Mouse (Mus musculus) forebrain, embryonic 10.5 days (tissue): Measurements from ENCODE around the gene Hoxd12. TPM values are rescaled to one million over a fixed set of nuclear protein-coding genes. Genes with fewer than 3 reads are reported as not detected.

Experiments
- DNase-seq: peaks from one replicate; pipeline ENCODE4 v3.0.0-alpha.2; 2017; ENCODE audit warnings: low spot score; ENCODE audit errors: extremely low spot score
- H3K27ac ChIP-seq: fragments of 300-500 bp; sonication (generic); 2 replicates; pipeline ENCODE4 v1.5.1; 2016; ENCODE audit warnings: mild to moderate bottlenecking
- H3K27me3 ChIP-seq: fragments of 300-500 bp; sonication (generic); 2 replicates; pipeline ENCODE4 v1.6.1; 2016; ENCODE audit warnings: mild to moderate bottlenecking; ENCODE audit not compliant: poor library complexity, severe bottlenecking
- H3K36me3 ChIP-seq: fragments of 300-500 bp; sonication (generic); replicated peaks from 2 replicates; pipeline ENCODE4 v1.6.1; 2016; ENCODE audit warnings: mild to moderate bottlenecking, moderate library complexity
- H3K4me1 ChIP-seq: fragments of 300-500 bp; sonication (generic); 2 replicates; pipeline ENCODE4 v1.6.1; 2016
- H3K4me3 ChIP-seq: fragments of 300-500 bp; sonication (generic); 2 replicates; pipeline ENCODE4 v1.5.1; 2016; ENCODE audit warnings: mild to moderate bottlenecking, moderate library complexity
- H3K9me3 ChIP-seq: fragments of 300-500 bp; sonication (generic); 2 replicates; pipeline ENCODE4 v1.6.1; 2016; ENCODE audit warnings: mild to moderate bottlenecking, moderate library complexity
- WGBS: fragments of 180-500 bp; shearing (Covaris S2); methylation state at CpG from one replicate; pipeline ENCODE4 v1.1.7; 2016; 5-methylcytosine and 5-hydroxymethylcytosine counted together
- polyA plus RNA-seq: library from polyadenylated mRNA; unstranded; fragments of >200 nt; fragmentation: Nextera tagmentation; extraction: Ambion mirVana; gene quantifications from 2 replicates; pipeline ENCODE4 v1.2.1, GENCODE M21; 2016

Gene Hoxd12
- polyA plus RNA-seq, 1 experiment from 2014 or later: not detected

DNA sequence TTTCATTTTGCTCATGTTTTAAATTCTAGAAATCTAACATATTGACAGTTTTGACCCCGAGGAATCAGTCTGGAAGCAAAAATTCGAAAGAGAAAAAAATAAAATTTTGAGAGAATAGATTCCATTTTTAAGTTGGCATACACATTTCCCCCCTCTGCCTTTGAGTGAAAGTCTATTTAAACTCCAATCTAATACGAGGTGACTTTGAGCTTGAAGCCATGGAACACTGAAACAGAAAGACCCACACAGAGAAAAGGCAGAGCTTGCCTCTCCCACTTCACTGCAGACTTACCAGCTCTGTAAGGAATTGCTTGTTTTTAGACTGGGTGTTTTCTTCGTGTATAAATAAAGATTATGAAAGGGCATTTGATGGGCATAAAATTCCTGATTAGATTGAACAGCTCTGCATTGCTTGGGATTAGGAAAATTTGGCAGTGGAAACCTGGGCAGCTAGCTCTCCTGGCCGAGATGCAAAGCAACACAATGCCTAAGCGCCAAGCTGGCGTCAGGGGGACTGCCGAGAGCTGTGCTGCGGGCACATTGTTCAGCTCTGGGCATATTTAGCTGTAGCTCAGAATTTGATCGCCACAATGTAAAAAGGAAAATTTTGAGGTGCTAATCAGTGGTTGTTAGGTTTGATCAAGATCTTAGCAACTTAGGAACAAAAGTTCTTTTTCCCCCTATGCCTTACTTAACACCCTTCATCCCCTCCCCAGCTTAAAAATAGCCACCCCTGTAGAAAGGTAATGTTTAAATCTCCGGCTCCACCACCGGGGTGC is 14.2 kb downstream of the Hoxd12 start:
- Histone ChIP-seq H3K27me3 (peaks cover 100% of the 10 kb centered on the region), H3K4me1 (peaks cover 8% of the 10 kb centered on the region), H3K9me3 (no peaks in the 10 kb centered on the region), H3K36me3 (no peaks in the 10 kb centered on the region), H3K27ac (no peak overlapping the region), H3K4me3 (no peak overlapping the region)
- no peak for DNase-seq
- 4% methylated on average over 12 of the region's 12 CpGs for WGBS

DNA sequence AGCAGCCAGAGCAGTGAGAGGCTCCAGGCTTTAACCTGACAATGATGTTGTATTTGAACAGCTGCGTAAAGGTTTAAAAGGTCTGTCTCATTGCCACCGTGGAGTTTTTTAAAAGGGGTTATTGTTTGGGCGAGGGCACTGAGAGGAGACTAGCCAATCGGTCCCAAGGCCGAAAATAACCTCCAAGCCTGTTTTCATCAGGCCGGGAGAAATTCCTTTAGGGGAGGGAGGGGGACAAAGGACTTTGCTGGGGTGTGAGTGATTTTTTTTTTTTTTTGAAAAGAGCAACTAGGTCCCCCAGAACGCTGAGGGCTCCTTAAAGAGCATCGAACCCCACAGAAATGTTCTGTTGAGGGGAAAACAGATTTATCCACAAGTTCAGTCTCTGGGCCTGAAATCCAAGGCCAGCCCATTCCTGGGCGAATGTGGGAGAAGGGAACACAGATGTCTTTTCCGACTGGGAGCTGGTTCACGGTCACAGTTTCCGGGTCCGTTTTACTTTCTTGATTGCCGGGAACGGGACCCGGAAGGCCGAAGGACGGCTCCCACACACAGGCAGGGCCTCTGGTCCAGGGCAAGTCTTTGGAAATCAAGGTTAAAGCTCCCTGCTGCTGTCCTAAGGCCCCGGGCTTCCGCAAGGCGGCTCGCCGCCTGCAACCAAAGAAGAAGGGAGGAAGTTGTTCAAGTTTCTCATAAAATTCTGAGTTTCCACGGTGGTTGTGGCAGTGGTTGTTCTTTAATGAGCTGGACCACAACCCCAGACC is 14.9 kb downstream of the Hoxd12 start:
- peaks cover 100% of the 10 kb centered on the region for H3K27me3 ChIP-seq
- H3K4me3 ChIP-seq: no peak overlapping the region
- 2% methylated on average over 24 of the region's 24 CpGs for WGBS
- no peak for DNase-seq
- H3K4me1 ChIP-seq: peaks cover 8% of the 10 kb centered on the region
- H3K27ac ChIP-seq: no peak overlapping the region
- H3K9me3 ChIP-seq: no peaks in the 10 kb centered on the region
- H3K36me3 ChIP-seq: no peaks in the 10 kb centered on the region

DNA sequence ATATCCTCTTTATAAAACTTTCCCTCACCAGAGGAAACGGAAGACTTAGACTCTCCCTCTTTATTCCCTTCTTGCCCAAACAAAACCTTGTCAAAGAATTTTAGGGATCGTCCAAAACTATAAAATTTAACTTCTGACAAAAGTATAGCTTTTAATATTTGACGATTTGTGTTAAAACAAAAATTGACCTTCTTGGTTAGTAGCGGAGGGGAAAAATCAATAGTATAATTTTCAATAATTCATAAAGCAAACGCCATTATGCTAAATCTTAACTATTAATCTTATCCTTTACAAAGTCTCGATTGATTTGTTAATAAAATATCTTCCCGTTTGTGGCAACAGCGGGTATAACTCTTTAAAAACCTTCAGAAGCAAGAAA is 15.5 kb downstream of the Hoxd12 start:
- peaks cover 100% of the 10 kb centered on the region for H3K27me3 ChIP-seq
- H3K9me3 ChIP-seq: no peaks in the 10 kb centered on the region
- DNase-seq: no peak
- peaks cover 8% of the 10 kb centered on the region for H3K4me1 ChIP-seq
- WGBS: 8% methylated on average over 8 of the region's 8 CpGs
- H3K36me3 ChIP-seq: no peaks in the 10 kb centered on the region
- no peak overlapping the region for H3K27ac ChIP-seq
- no peak overlapping the region for H3K4me3 ChIP-seq

DNA sequence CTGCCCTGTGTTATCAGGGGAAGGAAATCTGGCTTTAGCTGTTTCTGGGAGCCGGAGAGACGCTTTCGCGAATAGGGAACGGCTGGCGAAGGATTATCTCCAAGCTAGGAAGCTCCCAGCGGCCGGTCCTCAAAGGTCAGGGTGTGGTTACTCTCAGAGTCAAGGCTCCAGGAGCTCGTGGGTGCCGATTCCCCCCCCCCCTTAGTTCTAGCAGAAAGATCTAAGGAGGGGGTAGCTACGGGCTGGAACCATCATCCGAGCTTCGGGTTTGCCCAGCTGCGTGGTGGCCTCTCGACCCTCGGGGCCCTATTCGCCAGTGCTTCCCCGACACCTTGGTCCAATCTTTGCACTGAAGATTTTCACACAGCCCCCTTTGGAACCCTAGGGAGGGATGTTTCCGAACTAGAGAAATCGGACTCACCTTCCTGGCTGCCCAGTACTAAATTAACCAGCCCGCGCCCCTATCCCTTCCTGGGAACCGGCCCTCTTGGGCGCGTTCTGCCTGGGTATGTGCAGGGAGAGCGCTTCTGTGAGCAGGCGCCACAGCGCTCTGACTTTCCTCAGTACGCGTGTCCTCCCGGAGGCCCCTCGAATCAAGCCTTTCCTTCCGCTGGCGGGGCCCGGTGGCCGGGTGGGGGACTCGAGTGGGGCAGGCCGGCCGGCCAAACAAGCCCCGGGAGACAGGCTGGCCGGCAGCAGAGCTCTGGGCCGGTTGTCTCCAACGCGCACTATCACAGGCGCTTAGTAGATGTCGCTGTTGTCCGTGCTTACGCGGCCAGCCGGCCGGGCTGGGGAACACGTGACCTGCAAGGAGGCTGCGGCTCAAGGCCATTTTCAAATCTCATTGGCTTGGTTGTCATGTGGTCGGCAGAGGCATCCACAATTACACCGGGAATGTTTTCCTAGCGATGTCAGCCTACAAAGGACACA is 16.5 kb downstream of the Hoxd12 start, which contains the start of gene Hoxd10:
Gene Hoxd10, plus strand, starts transcription at position 903 of the 930 bp plus-strand sequence.
- H3K27ac ChIP-seq: no peak within 1 kb of the TSS
- DNase-seq: peak; percentile 83
- under 1% methylated on average over 56 of the region's 56 CpGs for WGBS
- no peaks in the 10 kb centered on the region for H3K36me3 ChIP-seq
- H3K9me3 ChIP-seq: no peaks in the 10 kb centered on the region
- H3K4me1 ChIP-seq: peaks cover 8% of the 10 kb centered on the region
- H3K27me3 ChIP-seq: peaks cover 100% of the 10 kb centered on the region
- peak within 1 kb of the TSS; percentile 11; the same call in 1 of the 2 replicates for H3K4me3 ChIP-seq

DNA sequence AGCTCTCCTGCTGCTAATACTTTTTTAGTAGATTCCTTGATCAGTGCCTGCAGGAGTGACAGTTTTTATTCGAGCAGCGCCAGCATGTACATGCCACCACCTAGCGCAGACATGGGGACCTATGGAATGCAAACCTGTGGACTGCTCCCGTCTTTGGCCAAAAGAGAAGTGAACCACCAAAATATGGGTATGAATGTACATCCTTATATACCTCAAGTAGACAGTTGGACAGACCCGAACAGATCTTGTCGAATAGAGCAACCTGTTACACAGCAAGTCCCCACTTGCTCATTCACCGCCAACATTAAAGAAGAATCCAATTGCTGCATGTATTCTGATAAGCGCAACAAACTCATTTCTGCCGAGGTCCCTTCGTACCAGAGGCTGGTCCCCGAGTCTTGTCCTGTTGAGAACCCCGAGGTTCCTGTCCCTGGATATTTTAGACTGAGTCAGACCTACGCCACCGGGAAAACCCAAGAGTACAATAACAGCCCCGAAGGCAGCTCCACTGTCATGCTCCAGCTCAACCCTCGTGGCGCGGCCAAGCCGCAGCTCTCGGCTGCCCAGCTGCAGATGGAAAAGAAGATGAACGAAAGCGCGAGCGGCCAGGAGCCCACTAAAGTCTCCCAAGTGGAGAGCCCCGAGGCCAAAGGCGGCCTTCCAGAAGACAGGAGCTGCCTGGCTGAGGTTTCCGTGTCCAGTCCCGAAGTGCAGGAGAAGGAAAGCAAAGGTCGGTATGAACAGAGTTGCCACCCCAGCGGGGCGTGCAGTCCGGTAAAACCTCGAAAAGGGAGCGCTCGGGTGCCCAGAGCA is 17.4 kb downstream of the Hoxd12 start:
- WGBS: 4% methylated on average over 35 of the region's 35 CpGs
- H3K4me3 ChIP-seq: no peak overlapping the region
- H3K4me1 ChIP-seq: peaks cover 8% of the 10 kb centered on the region
- DNase-seq: no peak
- no peaks in the 10 kb centered on the region for H3K9me3 ChIP-seq
- peaks cover 100% of the 10 kb centered on the region for H3K27me3 ChIP-seq
- H3K27ac ChIP-seq: no peak overlapping the region
- H3K36me3 ChIP-seq: no peaks in the 10 kb centered on the region

DNA sequence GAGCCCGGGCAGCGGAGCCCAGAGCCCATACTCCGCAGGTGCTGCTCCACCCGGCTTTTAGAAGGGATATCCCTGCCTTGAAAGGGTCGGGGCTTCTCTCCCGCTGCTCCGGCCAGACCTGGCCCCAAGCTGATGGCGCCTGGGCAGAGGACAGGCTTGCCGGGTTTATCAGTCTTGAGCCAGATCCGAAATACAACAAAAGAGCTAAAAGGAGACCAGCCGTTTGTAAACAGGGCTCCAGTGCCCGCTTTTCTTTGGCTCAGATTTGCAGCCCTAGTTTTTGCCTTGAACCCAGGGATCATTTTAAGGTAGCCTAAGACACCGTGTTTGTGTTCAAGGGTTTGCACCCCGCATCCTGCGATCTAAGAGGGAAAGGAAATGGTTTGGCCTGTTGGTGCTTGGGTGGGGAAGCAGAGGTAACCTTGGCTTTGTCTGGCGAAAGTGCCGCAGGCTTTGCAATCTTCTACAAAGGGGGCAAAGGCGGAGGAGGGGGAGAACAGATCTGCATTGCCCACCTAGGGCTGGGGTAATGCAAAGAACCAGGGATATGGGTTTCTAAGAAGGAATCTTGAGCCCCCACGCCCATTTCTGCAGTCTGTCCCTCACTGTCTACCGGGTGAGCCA is 18.1 kb downstream of the Hoxd12 start:
- H3K27me3 ChIP-seq: peaks cover 100% of the 10 kb centered on the region
- no peak overlapping the region for H3K4me3 ChIP-seq
- DNase-seq: no peak
- H3K36me3 ChIP-seq: no peaks in the 10 kb centered on the region
- H3K9me3 ChIP-seq: no peaks in the 10 kb centered on the region
- H3K4me1 ChIP-seq: peaks cover 14% of the 10 kb centered on the region
- 1% methylated on average over 20 of the region's 20 CpGs for WGBS
- no peak overlapping the region for H3K27ac ChIP-seq

DNA sequence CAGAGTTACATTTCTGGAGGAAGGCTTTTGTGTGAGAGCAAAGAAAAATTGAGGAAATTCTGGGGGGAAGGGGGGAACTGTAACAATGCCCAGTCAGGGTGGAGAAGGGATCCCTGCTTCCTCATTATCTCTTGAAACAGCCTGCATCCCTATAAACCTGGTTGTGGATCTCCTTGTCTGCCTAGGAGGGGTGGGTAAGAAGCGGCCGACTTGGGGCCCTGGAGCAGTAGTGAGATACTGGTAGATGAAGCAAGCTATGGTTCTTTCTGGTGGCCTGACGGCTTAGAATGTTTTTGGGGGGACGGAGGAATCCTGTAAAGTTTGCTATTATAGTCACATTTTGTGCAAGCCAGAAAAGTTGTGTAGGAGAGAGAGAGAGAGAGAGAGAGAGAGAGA is 18.6 kb downstream of the Hoxd12 start:
- no peaks in the 10 kb centered on the region for H3K36me3 ChIP-seq
- WGBS: 5% methylated on average over 4 of the region's 4 CpGs
- H3K4me3 ChIP-seq: no peak overlapping the region
- no peaks in the 10 kb centered on the region for H3K9me3 ChIP-seq
- DNase-seq: no peak
- peaks cover 100% of the 10 kb centered on the region for H3K27me3 ChIP-seq
- no peak overlapping the region for H3K27ac ChIP-seq
- peaks cover 19% of the 10 kb centered on the region for H3K4me1 ChIP-seq

DNA sequence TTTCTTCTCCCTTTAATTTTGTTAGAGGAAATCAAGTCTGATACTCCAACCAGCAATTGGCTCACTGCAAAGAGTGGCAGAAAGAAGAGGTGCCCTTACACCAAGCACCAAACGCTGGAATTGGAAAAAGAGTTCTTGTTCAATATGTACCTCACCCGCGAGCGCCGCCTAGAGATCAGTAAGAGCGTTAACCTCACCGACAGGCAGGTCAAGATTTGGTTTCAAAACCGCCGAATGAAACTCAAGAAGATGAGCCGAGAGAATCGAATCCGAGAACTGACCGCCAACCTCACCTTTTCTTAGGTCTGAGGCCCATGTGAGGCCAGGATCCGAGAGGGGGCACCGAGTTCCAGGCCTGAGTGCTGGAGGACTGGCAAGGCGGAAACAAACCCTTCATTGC is 19.3 kb downstream of the Hoxd12 start:
- WGBS: 2% methylated on average over 16 of the region's 16 CpGs
- no peak overlapping the region for H3K4me3 ChIP-seq
- peaks cover 22% of the 10 kb centered on the region for H3K4me1 ChIP-seq
- no peaks in the 10 kb centered on the region for H3K9me3 ChIP-seq
- no peaks in the 10 kb centered on the region for H3K36me3 ChIP-seq
- peak; percentile 57 for DNase-seq
- no peak overlapping the region for H3K27ac ChIP-seq
- H3K27me3 ChIP-seq: peaks cover 100% of the 10 kb centered on the region

DNA sequence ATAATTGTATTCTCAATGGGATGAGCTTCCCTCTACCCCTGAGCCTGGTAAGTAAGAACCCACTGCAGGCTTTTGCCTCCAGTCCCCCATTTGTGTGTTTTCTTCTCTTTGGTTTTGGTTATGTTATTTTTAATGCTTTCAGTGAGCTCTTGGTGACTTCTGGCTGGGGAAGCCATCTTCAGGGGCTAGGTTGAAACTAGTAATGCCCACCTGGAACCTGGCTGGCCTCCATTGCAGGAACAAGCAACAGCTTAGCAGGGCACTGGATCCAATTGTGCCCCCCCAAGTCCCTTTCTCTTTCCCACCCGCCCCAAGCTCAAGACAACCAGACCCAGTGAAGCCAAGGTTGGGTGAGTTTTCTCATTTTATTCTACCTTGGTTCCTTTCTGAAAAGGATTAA is 20.6 kb downstream of the Hoxd12 start:
- 0% methylated on average over 1 of the region's 1 CpGs for WGBS
- H3K27ac ChIP-seq: no peak overlapping the region
- no peak overlapping the region for H3K4me3 ChIP-seq
- H3K36me3 ChIP-seq: no peaks in the 10 kb centered on the region
- no peaks in the 10 kb centered on the region for H3K9me3 ChIP-seq
- peak; percentile 24 for DNase-seq
- peaks cover 100% of the 10 kb centered on the region for H3K27me3 ChIP-seq
- H3K4me1 ChIP-seq: peaks cover 22% of the 10 kb centered on the region

DNA sequence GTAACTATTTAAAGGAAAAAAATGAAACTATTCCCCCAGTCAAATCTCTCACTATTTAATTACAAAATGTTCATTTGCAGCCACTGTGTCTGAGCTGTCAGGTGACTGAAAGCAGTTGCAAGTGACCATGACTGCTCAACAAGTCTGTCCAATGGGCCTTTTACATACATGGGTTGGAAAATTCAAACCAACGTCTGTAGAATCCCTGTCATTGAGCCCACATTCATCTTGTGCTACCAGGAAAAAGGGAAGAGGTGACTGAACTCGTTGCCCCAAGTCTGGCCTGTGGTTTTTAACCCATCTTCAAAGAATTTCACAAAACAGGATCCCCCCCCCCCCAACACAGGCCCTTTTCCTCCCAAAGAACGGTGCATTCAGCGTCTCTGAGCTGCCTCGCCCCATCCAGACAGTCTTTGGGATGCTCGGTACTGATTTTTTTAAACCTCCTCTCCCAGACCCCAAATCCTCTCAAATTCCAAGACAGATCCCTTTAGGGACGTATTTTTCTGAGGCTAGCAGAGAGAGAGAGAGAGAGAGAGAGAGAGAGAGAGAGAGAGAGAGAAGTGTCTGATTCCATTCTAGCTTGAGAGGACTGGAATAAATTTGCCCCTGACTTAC is 21.1 kb downstream of the Hoxd12 start:
- H3K9me3 ChIP-seq: no peaks in the 10 kb centered on the region

More for the DNA sequence above, 21.1 kb downstream of the Hoxd12 start:
- Histone ChIP-seq H3K27me3 (peaks cover 100% of the 10 kb centered on the region), H3K4me3 (no peak overlapping the region), H3K4me1 (peaks cover 21% of the 10 kb centered on the region), H3K27ac (no peak overlapping the region), H3K36me3 (no peaks in the 10 kb centered on the region)
- DNase-seq: peak; percentile 24
- WGBS: 4% methylated on average over 7 of the region's 7 CpGs
